Mouse (Mus musculus): ENCODE measurements around the gene Gm9887. TPM values are rescaled to one million over a fixed set of nuclear protein-coding genes. Genes with fewer than 3 reads are reported as not detected.

The Gm9887 gene
- polyA plus RNA-seq, 1 experiment: not detected

DNA sequence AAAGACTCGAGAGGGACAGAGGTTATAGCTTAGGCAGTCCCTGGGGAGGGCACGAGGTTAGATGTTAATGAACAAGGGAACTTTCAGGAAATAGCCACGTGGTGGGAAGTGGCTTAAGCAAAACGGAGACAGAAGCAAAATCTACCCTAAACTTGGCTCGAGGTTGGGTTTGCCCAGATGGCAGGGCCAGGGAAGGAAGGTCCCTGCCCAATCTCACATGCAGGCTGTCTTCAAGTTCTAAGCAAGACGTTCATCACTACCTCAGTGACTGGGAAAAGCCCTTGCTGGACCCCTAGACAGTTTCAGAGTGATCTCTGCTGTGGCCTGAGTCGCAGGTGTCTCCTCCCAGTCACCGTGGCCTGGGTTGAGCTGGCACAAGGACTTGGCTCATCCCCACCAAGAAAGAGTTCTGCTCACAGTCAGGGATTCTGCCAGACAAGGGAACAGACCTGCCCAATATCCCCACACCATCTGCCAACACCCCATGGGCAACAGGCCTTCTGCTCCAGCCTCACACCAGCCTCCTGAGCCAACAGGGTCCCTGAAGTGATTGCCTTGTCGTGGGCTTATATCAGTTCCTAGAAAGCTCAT lies 45.5 kb upstream of the Gm9887 start:
- Histone ChIP-seq H3K4me1 (ENCODE audit: control insufficient read depth, insufficient read depth, low read length) (no peaks in the 10 kb centered on the region), H3K9me3 (replicated peaks; ENCODE audit: control insufficient read depth, insufficient read depth, low read length, poor library complexity, severe bottlenecking) (no peaks in the 10 kb centered on the region), H3K9ac (ENCODE audit: low read depth, poor library complexity, severe bottlenecking) (no peak overlapping the region), H3K36me3 (ENCODE audit: control insufficient read depth, insufficient read depth, low read length, poor library complexity, severe bottlenecking) (no peaks in the 10 kb centered on the region), H3K4me3 (ENCODE audit: low read depth, low read length) (0 out of 2 replicates have a peak overlapping the region, but pooled peaks have one; percentile 24), H3K27ac (ENCODE audit: insufficient read depth, low read length) (no peak overlapping the region), H3K27me3 (ENCODE audit: control insufficient read depth, insufficient read depth, low read length, poor library complexity, severe bottlenecking) (no peaks in the 10 kb centered on the region)
- TF ChIP-seq POLR2A (IDR thresholded peaks at IDR 0.05; ENCODE audit: insufficient read depth, low read length): no peak

DNA sequence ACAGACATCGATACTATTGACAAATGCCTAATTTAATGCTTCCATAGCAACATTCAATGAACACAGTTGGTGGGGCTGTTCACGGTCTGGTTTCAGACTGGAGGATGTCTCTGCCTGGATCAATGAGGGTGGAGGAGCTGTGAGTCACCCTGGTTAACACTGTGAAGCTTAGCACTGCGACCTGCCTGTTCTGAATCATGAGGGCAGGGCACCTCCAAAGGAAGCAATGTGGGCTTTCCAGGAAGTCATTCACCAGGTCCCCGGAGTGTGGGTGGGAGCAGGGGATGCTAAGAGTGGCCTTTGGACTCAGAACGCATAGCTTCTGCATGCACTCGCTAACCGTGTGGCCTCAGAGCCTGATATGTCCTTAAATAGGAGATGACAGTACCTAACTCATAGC lies 44.5 kb upstream of the Gm9887 start:
- H3K4me1 ChIP-seq (ENCODE audit: control insufficient read depth, insufficient read depth, low read length): no peaks in the 10 kb centered on the region
- no peak overlapping the region for H3K9ac ChIP-seq (ENCODE audit: low read depth, poor library complexity, severe bottlenecking)
- H3K27ac ChIP-seq (ENCODE audit: insufficient read depth, low read length): no peak overlapping the region
- no peaks in the 10 kb centered on the region for H3K27me3 ChIP-seq (ENCODE audit: control insufficient read depth, insufficient read depth, low read length, poor library complexity, severe bottlenecking)
- no peaks in the 10 kb centered on the region for H3K36me3 ChIP-seq (ENCODE audit: control insufficient read depth, insufficient read depth, low read length, poor library complexity, severe bottlenecking)
- no peak for TF ChIP-seq POLR2A (IDR thresholded peaks at IDR 0.05; ENCODE audit: insufficient read depth, low read length)
- TF ChIP-seq CTCF (IDR thresholded peaks at IDR 0.05; ENCODE audit: low read depth, low read length): no peak
- no peak for TF ChIP-seq EP300 (IDR thresholded peaks at IDR 0.05; ENCODE audit: insufficient read depth, low read depth, low read length)
- H3K9me3 ChIP-seq (replicated peaks; ENCODE audit: control insufficient read depth, insufficient read depth, low read length, poor library complexity, severe bottlenecking): no peaks in the 10 kb centered on the region
- H3K4me3 ChIP-seq (ENCODE audit: low read depth, low read length): no peak overlapping the region

GRCm38 (mm10) chr12:69414826-69415572 lies 42.7 kb upstream of the Gm9887 start:
- no peak overlapping the region for H3K4me3 ChIP-seq (ENCODE audit: low read depth, low read length)
- H3K27ac ChIP-seq (ENCODE audit: insufficient read depth, low read length): no peak overlapping the region
- H3K4me1 ChIP-seq (ENCODE audit: control insufficient read depth, insufficient read depth, low read length): no peaks in the 10 kb centered on the region
- no peaks in the 10 kb centered on the region for H3K9me3 ChIP-seq (replicated peaks; ENCODE audit: control insufficient read depth, insufficient read depth, low read length, poor library complexity, severe bottlenecking)
- H3K36me3 ChIP-seq (ENCODE audit: control insufficient read depth, insufficient read depth, low read length, poor library complexity, severe bottlenecking): no peaks in the 10 kb centered on the region
- H3K9ac ChIP-seq (ENCODE audit: low read depth, poor library complexity, severe bottlenecking): no peak overlapping the region
- H3K27me3 ChIP-seq (ENCODE audit: control insufficient read depth, insufficient read depth, low read length, poor library complexity, severe bottlenecking): no peaks in the 10 kb centered on the region
- TF ChIP-seq POLR2A (IDR thresholded peaks at IDR 0.05; ENCODE audit: insufficient read depth, low read length) (no peak), CTCF (IDR thresholded peaks at IDR 0.05; ENCODE audit: low read depth, low read length) (no peak), EP300 (IDR thresholded peaks at IDR 0.05; ENCODE audit: insufficient read depth, low read depth, low read length) (no peak)

DNA sequence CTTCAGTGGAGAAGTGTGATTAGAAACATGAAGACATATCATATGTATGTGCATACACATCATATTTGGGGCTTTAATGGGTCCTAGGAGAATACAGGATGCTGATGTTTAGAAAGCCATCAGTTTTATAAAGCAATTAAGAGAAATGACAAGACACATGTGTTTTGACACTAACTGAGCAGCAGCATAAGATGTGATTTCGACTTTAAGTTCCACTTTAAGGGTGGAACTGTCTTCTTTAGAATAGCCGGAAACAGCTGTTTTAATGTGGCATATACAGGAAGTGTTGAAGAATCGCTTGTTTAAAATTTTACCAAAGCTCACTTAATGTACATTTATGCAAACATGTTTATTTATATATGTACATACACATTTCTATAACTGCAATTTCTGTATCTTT lies 41.0 kb upstream of the Gm9887 start:
- Histone ChIP-seq H3K36me3 (ENCODE audit: control insufficient read depth, insufficient read depth, low read length, poor library complexity, severe bottlenecking) (no peaks in the 10 kb centered on the region), H3K27me3 (ENCODE audit: control insufficient read depth, insufficient read depth, low read length, poor library complexity, severe bottlenecking) (no peaks in the 10 kb centered on the region), H3K4me3 (ENCODE audit: low read depth, low read length) (no peak overlapping the region), H3K9ac (ENCODE audit: low read depth, poor library complexity, severe bottlenecking) (no peak overlapping the region), H3K4me1 (ENCODE audit: control insufficient read depth, insufficient read depth, low read length) (no peaks in the 10 kb centered on the region), H3K27ac (ENCODE audit: insufficient read depth, low read length) (no peak overlapping the region), H3K9me3 (replicated peaks; ENCODE audit: control insufficient read depth, insufficient read depth, low read length, poor library complexity, severe bottlenecking) (no peaks in the 10 kb centered on the region)
- TF ChIP-seq CTCF (IDR thresholded peaks at IDR 0.05; ENCODE audit: low read depth, low read length): no peak
- TF ChIP-seq EP300 (IDR thresholded peaks at IDR 0.05; ENCODE audit: insufficient read depth, low read depth, low read length): no peak
- no peak for TF ChIP-seq POLR2A (IDR thresholded peaks at IDR 0.05; ENCODE audit: insufficient read depth, low read length)

GRCm38 (mm10) chr12:69411936-69412335 lies 39.7 kb upstream of the Gm9887 start:
- H3K4me3 ChIP-seq (ENCODE audit: low read depth, low read length): no peak overlapping the region
- H3K9ac ChIP-seq (ENCODE audit: low read depth, poor library complexity, severe bottlenecking): no peak overlapping the region
- no peak for TF ChIP-seq POLR2A (IDR thresholded peaks at IDR 0.05; ENCODE audit: insufficient read depth, low read length)
- TF ChIP-seq EP300 (IDR thresholded peaks at IDR 0.05; ENCODE audit: insufficient read depth, low read depth, low read length): no peak
- no peak for TF ChIP-seq CTCF (IDR thresholded peaks at IDR 0.05; ENCODE audit: low read depth, low read length)

DNA sequence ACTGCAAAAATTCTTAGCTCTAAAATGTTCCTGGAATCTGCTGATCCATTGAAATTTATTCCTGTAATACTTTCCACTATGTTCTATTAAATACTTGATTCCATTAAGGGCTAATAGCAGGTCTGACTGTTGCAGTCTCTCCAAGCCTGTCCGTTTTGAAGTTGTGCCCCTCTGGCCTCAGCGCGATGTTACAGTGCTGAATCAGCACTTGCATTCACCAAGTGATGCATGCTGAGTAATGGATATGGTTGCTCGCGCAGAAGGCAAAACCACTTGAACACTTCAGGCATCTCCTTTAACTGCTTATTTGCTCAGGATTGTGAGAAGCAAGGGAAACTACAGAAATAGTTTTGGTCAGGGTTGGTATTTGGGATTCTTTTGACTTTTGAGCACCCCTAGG lies 38.5 kb upstream of the Gm9887 start:
- no peak for TF ChIP-seq EP300 (IDR thresholded peaks at IDR 0.05; ENCODE audit: insufficient read depth, low read depth, low read length)
- no peak for TF ChIP-seq POLR2A (IDR thresholded peaks at IDR 0.05; ENCODE audit: insufficient read depth, low read length)
- no peaks in the 10 kb centered on the region for H3K27me3 ChIP-seq (ENCODE audit: control insufficient read depth, insufficient read depth, low read length, poor library complexity, severe bottlenecking)
- H3K9ac ChIP-seq (ENCODE audit: low read depth, poor library complexity, severe bottlenecking): no peak overlapping the region
- no peak overlapping the region for H3K27ac ChIP-seq (ENCODE audit: insufficient read depth, low read length)
- H3K36me3 ChIP-seq (ENCODE audit: control insufficient read depth, insufficient read depth, low read length, poor library complexity, severe bottlenecking): no peaks in the 10 kb centered on the region
- H3K4me3 ChIP-seq (ENCODE audit: low read depth, low read length): no peak overlapping the region
- no peaks in the 10 kb centered on the region for H3K4me1 ChIP-seq (ENCODE audit: control insufficient read depth, insufficient read depth, low read length)
- H3K9me3 ChIP-seq (replicated peaks; ENCODE audit: control insufficient read depth, insufficient read depth, low read length, poor library complexity, severe bottlenecking): no peaks in the 10 kb centered on the region

More at GRCm38 (mm10) chr12:69411936-69412335, 39.7 kb upstream of the Gm9887 start:
- H3K36me3 ChIP-seq (ENCODE audit: control insufficient read depth, insufficient read depth, low read length, poor library complexity, severe bottlenecking): no peaks in the 10 kb centered on the region
- H3K4me1 ChIP-seq (ENCODE audit: control insufficient read depth, insufficient read depth, low read length): no peaks in the 10 kb centered on the region
- no peak overlapping the region for H3K27ac ChIP-seq (ENCODE audit: insufficient read depth, low read length)
- no peaks in the 10 kb centered on the region for H3K27me3 ChIP-seq (ENCODE audit: control insufficient read depth, insufficient read depth, low read length, poor library complexity, severe bottlenecking)
- H3K9me3 ChIP-seq (replicated peaks; ENCODE audit: control insufficient read depth, insufficient read depth, low read length, poor library complexity, severe bottlenecking): no peaks in the 10 kb centered on the region

All from ES-Bruce4 (cell line).